Mouse (Mus musculus): ENCODE measurements around the gene Mllt6.

DNA sequence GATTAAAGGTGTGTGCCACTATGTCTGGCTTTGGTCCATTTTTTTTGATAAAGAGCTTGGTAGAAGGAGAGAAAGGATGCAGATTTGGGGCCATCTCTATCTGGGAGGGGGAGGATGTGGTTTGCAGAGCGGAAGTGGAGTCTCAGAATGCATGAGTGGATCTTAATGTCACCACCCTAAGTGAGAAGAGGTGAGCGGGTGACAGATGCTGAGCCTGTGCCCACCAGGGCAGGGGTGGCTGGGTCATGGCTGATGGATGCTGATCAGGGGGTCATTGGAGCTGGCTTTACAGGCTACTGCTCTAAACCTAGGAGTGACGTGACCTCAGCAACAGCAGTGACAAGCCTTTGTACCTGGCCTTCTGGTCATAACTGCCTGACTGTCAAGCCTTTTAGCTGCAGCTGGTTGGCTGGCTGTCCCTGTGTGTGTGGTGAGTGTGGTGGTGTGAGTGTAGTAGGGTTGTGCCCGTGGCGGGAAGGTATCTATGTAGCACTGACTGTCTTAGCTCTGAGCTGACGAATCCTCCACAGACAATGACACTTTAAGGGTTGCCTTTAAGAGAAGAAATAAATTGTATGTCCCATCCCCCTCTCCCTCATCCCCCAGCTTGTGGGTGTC lies 21.0 kb downstream of the Mllt6 start:
- no peak for TF ChIP-seq POLR2A (IDR thresholded peaks at IDR 0.05; ENCODE audit: borderline replicate concordance, low read depth, low read length)
- TF ChIP-seq CTCF (IDR thresholded peaks at IDR 0.05; ENCODE audit: low read depth, low read length) = no peak
